Mouse (Mus musculus) kidney, adult 18-20 months (tissue): ENCODE results near the gene Fam13c.

Experiments used
- DNase-seq: peaks from one replicate; pipeline ENCODE4 v3.0.0; 2021

The Fam13c gene

GRCm38 (mm10) chr10:70530185-70530823 is 90.0 kb downstream of the Fam13c start:
- no peak for DNase-seq

DNA sequence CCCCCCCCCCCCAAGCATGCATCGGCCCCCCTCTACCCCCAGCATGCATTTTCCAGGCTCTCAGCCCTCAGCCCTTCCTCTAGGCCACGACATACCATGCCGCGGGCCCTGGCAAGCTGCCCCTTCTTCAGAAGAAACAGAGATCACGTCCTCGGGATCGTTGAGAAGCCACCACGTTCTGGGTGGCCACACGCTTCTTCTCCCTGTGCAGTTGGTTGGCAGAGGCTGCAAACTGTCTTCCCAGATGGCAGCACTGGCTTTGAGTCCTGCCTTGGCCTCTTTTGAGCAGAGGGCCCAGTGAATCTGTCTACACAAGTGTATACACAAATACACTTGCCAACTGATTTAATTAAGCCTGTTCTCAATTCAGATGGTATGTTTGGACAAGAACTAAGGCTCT is 92.0 kb downstream of the Fam13c start:
- DNase-seq, result no peak

DNA sequence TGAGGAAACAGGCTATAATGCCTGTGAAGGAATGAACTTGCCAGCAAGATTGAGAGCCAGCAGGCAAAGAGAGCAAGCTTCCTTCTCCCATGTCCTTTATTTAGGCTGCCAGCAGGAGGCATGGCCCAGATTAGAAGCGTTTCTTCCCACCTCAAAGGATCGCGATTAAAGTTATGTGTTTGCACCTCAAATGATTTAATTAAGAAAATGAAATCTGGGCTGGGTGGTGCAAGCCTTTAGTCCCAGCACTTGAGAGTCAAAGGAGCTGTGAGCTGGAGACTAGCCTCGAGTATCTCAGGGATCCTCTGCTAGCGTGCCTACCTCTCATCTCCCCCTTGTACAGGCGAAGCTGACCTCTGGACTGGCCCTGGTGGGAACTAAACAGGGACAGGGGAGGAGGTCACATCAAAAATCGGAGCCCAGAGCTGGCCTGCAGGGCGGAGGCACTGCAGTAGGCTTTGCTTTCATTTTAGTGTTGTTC is 93.1 kb downstream of the Fam13c start:
- no peak for DNase-seq

- no peak for DNase-seq
These were observed 93.7 kb downstream of the Fam13c start for GRCm38 (mm10) chr10:70533986-70534385.

GRCm38 (mm10) chr10:70534571-70534970 is 94.3 kb downstream of the Fam13c start:
- DNase-seq, result no peak

GRCm38 (mm10) chr10:70535401-70535800 is 95.1 kb downstream of the Fam13c start:
- no peak for DNase-seq

- DNase-seq, result no peak
These were observed 97.4 kb downstream of the Fam13c start for GRCm38 (mm10) chr10:70537694-70538093.

DNA sequence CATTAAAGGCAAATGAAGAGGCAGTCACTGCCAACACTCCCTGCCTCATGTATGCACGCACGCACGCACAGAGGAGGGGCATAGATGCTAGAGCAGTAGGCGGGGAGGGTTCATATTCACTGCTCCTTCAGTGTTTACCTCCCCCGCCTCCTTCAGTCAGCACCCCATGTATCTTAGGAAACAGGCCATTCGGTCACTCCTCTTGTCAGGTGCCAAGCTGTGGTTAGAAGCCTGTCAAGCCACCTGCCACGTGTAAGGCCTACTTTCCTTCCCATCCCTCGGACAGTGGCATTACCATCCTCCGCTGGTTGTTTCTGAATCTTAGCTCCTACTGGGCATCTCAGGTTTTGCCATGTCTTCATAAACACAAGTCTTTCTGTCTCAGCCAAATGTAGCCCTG is 99.0 kb downstream of the Fam13c start:
- DNase-seq, result no peak

DNA sequence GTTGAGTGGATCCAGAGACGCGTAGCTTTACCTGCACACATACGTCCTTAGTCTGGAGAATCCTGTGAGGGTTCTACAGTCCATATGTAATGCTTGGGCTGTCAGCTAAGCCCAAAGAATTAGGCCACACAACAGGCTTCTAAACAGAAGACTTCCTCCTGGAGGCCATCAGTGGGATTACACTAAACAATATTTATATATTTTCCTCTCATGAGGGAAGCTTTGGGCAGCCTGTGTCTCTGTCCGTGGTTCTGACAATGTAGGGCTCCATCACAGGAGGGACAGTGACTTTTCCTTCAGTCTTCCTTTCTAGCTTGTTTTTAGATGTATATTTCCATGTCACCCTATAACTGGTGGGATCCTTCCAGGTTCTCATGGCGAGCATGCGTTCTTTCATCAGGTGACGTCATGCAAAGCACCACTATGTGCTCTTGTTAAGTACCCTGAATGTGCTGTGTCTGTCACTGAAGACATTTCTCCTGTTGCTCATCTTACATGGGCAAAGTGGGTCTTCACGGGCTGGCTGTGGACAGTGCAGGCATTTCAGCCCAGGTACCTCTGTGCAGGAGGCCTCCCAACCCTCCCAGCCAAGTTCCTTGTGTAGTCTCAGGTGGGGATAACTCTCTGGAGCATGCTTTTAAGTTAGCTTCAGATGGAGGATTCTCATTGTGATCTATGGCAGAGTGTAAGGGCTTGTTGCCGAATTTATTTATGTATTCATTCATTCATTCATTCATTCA is 100.3 kb downstream of the Fam13c start:
- no peak for DNase-seq

- DNase-seq, result no peak
These were observed 102.6 kb downstream of the Fam13c start for GRCm38 (mm10) chr10:70542857-70543256.

- no peak for DNase-seq
These were observed 112.2 kb downstream of the Fam13c start for GRCm38 (mm10) chr10:70552531-70552930.

DNA sequence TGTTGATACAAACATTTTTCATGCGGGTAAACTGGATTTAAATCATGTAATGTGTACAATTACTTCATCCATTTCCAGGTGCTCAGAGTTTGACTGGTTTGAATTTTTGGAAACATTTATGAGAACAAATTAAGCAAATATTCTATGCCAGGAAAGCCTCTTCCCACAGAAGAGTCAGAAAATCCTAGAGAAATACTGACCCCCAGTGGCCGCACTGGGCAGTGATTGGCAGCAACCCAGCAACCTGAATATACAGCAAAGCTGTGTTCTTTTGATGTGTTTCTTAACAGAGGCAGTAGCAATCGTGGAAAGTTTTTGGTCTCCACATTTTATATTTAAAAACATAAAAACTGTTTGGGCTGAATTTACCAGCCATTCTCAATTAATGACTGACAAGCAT is 123.4 kb downstream of the Fam13c start:
- peak; percentile 72 for DNase-seq

- no peak for DNase-seq
These were observed 141.4 kb downstream of the Fam13c start for GRCm38 (mm10) chr10:70581556-70582211.

DNA sequence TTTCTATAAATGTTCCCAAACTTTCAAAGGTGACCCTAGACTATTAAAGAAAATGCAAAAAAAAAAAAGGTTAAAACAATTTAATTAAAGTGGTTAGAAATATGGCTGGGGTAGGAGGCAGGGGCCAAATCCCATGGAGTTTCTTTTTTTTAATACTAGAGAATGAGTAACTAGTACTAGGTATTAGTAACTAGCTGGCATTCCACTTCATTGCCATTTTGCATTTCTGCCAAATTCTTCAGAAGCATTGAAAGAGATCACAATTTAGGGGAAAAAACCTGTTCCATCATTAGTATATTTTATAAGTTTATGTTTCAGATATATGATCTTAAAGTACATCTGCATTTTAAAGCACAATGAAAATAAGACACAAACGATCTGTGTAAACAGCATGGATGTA is 143.9 kb downstream of the Fam13c start:
- DNase-seq, result no peak

DNA sequence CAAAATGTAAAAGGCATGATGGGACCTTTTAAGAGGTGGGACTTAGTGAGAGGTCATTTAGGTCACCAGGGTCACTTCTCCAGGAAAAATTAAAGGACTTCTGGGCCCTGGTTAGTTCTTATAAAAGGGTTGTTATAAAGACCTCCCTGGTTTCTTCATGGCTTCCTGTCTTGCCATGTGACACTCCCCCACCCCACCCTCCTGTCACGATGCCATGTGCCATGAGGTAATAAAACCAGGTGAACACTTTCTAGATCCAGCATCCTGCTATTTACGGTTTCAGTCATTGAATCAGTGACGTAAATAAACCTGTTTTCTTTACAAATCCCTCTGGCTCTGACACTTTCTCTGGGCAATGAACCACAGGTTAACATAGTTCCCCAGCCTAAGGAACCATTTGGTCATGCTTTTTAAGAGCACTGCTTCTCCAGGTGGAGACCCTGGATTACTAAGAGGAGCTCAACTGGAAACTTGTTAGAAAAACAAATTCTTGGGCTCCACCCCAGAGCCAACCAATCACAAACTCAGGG is 146.7 kb downstream of the Fam13c start:
- peak; percentile 53 for DNase-seq

DNA sequence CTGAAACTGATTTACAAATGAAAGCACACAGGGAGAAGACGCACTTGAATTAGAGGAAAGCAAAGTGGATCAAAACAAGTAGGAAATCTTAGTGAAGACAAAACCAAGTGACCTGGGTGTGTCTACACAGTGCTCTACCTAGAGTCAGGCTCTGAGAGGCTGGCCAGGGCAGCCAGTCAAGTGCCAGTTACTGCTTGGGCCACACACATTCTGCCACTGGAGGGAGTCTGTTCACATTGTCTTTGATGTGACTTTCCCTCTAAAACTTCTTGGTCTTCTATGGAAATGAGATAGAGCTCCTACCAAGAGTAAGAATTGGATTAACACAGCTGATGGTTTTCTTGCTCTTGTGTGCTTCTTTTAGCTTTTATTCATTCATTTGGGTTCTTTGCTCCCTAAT is 153.7 kb downstream of the Fam13c start:
- DNase-seq, result peak; percentile 53

DNA sequence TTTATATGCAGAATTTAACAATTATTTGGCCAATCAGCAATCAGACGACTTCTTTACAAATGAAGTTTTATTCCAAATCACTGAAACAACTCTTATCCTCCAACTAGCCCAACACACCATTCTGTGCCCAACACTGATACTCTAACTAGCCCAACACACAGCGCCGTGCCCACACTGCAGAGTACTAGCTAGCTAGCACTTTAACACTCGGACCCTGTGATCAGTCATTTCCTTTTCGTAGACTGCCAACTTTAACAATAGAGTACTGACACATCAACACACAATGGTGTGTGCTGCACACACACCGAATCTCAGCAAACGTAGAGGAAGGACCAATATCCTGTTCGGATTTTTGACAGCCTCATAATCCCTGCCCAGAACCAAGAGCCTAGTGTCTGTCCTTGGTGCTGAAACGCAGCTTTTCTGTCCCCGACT is 157.8 kb downstream of the Fam13c start:
- no peak for DNase-seq

GRCm38 (mm10) chr10:70598516-70599125 is 158.3 kb downstream of the Fam13c start:
- peak; percentile 69 for DNase-seq

- peak; percentile 93 for DNase-seq
These were observed 159.0 kb downstream of the Fam13c start for GRCm38 (mm10) chr10:70599126-70599924.

DNA sequence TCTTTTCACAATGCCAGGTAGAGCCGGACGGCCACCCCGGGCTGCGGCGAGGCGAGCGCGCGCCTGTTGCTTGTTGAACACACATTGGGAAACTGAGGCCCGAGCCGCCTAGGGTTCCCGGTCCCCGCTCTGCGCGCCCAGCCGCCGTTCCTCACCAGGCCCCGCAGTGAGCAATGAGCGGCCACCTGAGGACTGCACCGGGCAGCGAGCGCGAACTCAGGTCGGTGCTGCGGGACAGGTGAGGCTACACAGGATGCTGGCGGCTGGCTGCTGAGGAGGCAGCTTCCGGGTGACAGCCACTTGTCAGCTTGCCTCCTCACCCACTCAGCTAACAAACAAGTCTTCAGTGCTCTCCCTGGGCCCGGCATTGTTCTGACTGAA is 159.6 kb downstream of the Fam13c start:
- no peak for DNase-seq
